Mouse (Mus musculus) kidney, adult 2 months (tissue): ENCODE results near the gene Pcgf1. TPM values are rescaled to one million over a fixed set of nuclear protein-coding genes. Genes with fewer than 3 reads are reported as not detected.

Source experiments
- DNase-seq: peaks from one replicate; pipeline ENCODE4 v3.0.0; 2021
- H3K27ac ChIP-seq: fragments of 200-500 bp; 2 replicates; pipeline ENCODE4 v1.5.1; 2012; ENCODE audit warnings: low read depth, low read length, control low read depth, inconsistent platforms; ENCODE audit not compliant: insufficient read depth
- H3K27me3 ChIP-seq: fragments of 200-500 bp; replicated peaks from 2 replicates; pipeline ENCODE4 v1.6.1; 2012; ENCODE audit warnings: mild to moderate bottlenecking, moderate library complexity, low read length, inconsistent platforms; ENCODE audit not compliant: control insufficient read depth, insufficient read depth
- H3K36me3 ChIP-seq: fragments of 200-500 bp; 2 replicates; pipeline ENCODE4 v1.6.1; 2012; ENCODE audit warnings: mild to moderate bottlenecking, moderate library complexity, low read length, inconsistent platforms; ENCODE audit not compliant: control insufficient read depth, insufficient read depth
- H3K4me1 ChIP-seq: fragments of 200-500 bp; 2 replicates; pipeline ENCODE4 v1.6.1; 2011; ENCODE audit warnings: low read length; ENCODE audit not compliant: control insufficient read depth, insufficient read depth
- H3K4me3 ChIP-seq: fragments of 200-500 bp; 2 replicates; pipeline ENCODE4 v1.5.1; 2011; ENCODE audit warnings: mild to moderate bottlenecking, low read depth, low read length, control low read depth; ENCODE audit not compliant: insufficient read depth
- CTCF ChIP-seq: fragments of 200-500 bp; conservative IDR thresholded peaks from 2 replicates; pipeline ENCODE4 v1.5.1; 2011; ENCODE audit warnings: low read depth, mild to moderate bottlenecking, control low read depth, low read length, moderate library complexity, mixed read lengths; ENCODE audit not compliant: insufficient read depth, insufficient read length
- POLR2A ChIP-seq: fragments of 200-500 bp; IDR thresholded peaks from one replicate; pipeline ENCODE4 v1.6.1; 2011; ENCODE audit warnings: low read depth, low read length, control low read depth
- WGBS: fragments of 180-500 bp; shearing (Covaris S2); methylation state at CpG from one replicate; pipeline ENCODE4 v1.1.7; 2018; 5-methylcytosine and 5-hydroxymethylcytosine counted together
- polyA plus RNA-seq: library from polyadenylated mRNA; depleted of rRNA; stranded (reverse); fragments of >200 nt; gene quantifications from 2 replicates; pipeline ENCODE4 v1.2.3, GENCODE M21; 2012

Pcgf1 gene
- polyA plus RNA-seq, 1 experiment: 18.6 TPM

GRCm38 (mm10) chr6:83101688-83102556, 24.3 kb downstream of the Pcgf1 start:
- peaks cover 19% of the 10 kb centered on the region for H3K4me1 ChIP-seq
- no peaks in the 10 kb centered on the region for H3K36me3 ChIP-seq
- TF ChIP-seq CTCF (peak; percentile 29; the same call in 1 of the 2 replicates), POLR2A (peak; percentile 13)
- H3K4me3 ChIP-seq: peak overlapping the region; percentile 84
- H3K27ac ChIP-seq: peak overlapping the region; percentile 78
- peak; percentile 73 for DNase-seq
- H3K27me3 ChIP-seq: no peaks in the 10 kb centered on the region
- WGBS: under 1% methylated on average over 74 of the region's 74 CpGs

- DNase-seq: no peak
- Histone ChIP-seq H3K4me3 (no peak overlapping the region), H3K4me1 (peaks cover 22% of the 10 kb centered on the region), H3K36me3 (no peaks in the 10 kb centered on the region), H3K27me3 (no peaks in the 10 kb centered on the region), H3K27ac (no peak overlapping the region)
- 62% methylated on average over 11 of the region's 11 CpGs for WGBS
- TF ChIP-seq CTCF (no peak), POLR2A (no peak)
These were observed 25.5 kb downstream of the Pcgf1 start for GRCm38 (mm10) chr6:83103130-83103650.

- Histone ChIP-seq H3K27me3 (no peaks in the 10 kb centered on the region), H3K4me3 (no peak overlapping the region), H3K4me1 (peaks cover 22% of the 10 kb centered on the region), H3K36me3 (no peaks in the 10 kb centered on the region), H3K27ac (no peak overlapping the region)
- TF ChIP-seq POLR2A (no peak), CTCF (no peak)
- 66% methylated on average over 4 of the region's 4 CpGs for WGBS
- DNase-seq: no peak
These were observed 26.5 kb downstream of the Pcgf1 start for GRCm38 (mm10) chr6:83104158-83104557.

- H3K36me3 ChIP-seq: no peaks in the 10 kb centered on the region
- TF ChIP-seq CTCF (peak; percentile 88), POLR2A (no peak)
- peak; percentile 80 for DNase-seq
- peaks cover 13% of the 10 kb centered on the region for H3K4me1 ChIP-seq
- peak overlapping the region; percentile 3; the same call in 1 of the 2 replicates for H3K4me3 ChIP-seq
- WGBS: 44% methylated on average over 13 of the region's 13 CpGs
- H3K27me3 ChIP-seq: no peaks in the 10 kb centered on the region
- no peak overlapping the region for H3K27ac ChIP-seq
These were observed 30.1 kb downstream of the Pcgf1 start for GRCm38 (mm10) chr6:83107566-83108400.

GRCm38 (mm10) chr6:83108762-83109668, 31.3 kb downstream of the Pcgf1 start, which contains the start of gene Mrpl53:
Gene Mrpl53 (plus strand): TSS chr6:83109040.
- peaks cover 8% of the 10 kb centered on the region; the same call in 1 of the 2 replicates for H3K4me1 ChIP-seq
- DNase-seq: peak; percentile 87

GRCm38 (mm10) chr6:83111510-83112136, 34.0 kb downstream of the Pcgf1 start:
- Histone ChIP-seq H3K27me3 (no peaks in the 10 kb centered on the region), H3K27ac (no peak overlapping the region), H3K4me3 (no peak overlapping the region), H3K4me1 (peaks cover 15% of the 10 kb centered on the region; the same call in 1 of the 2 replicates), H3K36me3 (no peaks in the 10 kb centered on the region)
- DNase-seq: no peak
- 84% methylated on average over 4 of the region's 4 CpGs for WGBS
- no peak for TF ChIP-seq POLR2A
- TF ChIP-seq CTCF: no peak

More at GRCm38 (mm10) chr6:83108762-83109668, 31.3 kb downstream of the Pcgf1 start, which contains the start of gene Mrpl53:
- under 1% methylated on average over 76 of the region's 76 CpGs for WGBS
- no peaks in the 10 kb centered on the region for H3K27me3 ChIP-seq
- peak within 1 kb of the TSS; percentile 78 for H3K27ac ChIP-seq
- no peaks in the 10 kb centered on the region for H3K36me3 ChIP-seq
- TF ChIP-seq CTCF (no peak), POLR2A (peak; percentile 62)
- peak within 1 kb of the TSS; percentile 70 for H3K4me3 ChIP-seq
